Mouse (Mus musculus): ENCODE data around the gene Psme1.
A peak's percentile ranks its signal among the peaks of the same experiment; 100 is the strongest.

Gene Psme1

DNA sequence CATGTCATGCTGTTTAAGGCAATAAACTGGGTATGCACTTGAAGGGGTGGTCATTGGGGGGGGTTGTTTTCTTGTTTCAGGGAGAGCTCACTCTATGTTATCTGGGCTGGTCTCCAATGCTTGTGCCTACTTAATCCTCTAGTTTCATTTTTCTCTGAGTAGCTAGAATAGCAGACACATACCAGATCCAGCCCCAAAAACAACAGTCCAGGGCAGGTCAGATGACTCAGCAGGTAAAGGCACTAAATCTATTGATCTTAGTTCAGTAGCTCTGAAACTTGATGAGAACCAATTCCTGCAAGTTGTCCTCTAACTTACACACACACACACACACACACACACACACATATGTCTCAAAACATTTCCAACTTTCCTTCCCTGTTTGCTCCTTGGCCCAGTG lies 6.2 kb upstream of the Psme1 start:
- DNase-seq (ENCODE audit: low read depth, low spot score) = no peak

DNA sequence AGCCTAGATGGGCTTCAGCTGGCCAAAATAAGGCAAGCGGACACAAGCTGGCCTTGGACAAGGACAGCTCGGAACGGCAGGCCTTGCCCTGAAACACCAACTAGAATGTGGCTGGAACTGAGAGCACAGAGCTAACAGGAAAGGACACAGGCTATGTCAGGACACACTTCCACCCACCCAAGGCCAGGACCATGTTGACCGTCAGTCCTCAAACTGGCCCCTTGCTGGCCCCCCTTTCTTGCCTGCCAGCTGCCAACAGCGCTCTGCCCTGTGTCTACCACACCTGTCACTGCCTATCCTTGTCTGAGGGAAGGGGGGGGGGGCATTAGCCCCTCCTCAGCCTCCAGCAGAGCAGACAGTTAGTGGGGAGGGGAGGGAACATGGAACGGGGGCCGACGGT lies 2.6 kb upstream of the Psme1 start, which contains the start of gene Fitm1:
TSS of gene Fitm1 (plus strand) at position 316 of the 400 bp plus-strand sequence.
- DNase-seq (ENCODE audit: low read depth, low spot score) = no peak

DNA sequence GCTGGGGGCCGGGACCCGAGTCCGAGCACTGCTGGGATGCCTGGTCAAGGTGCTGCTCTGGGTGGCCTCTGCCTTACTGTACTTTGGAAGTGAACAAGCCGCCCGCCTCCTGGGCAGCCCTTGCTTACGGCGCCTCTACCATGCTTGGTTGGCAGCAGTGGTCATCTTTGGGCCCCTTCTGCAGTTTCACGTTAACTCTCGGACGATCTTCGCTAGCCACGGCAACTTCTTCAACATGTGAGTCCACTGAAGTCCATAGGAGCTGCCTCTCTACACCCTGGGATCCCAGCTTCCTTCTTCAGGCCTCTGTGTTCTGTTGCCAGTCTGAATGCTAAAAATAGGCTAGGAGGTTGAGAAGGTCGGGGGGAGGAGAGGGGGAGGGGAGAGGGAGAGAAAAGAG lies 2.2 kb upstream of the Psme1 start:
- no peak for DNase-seq (ENCODE audit: low read depth, low spot score)

DNA sequence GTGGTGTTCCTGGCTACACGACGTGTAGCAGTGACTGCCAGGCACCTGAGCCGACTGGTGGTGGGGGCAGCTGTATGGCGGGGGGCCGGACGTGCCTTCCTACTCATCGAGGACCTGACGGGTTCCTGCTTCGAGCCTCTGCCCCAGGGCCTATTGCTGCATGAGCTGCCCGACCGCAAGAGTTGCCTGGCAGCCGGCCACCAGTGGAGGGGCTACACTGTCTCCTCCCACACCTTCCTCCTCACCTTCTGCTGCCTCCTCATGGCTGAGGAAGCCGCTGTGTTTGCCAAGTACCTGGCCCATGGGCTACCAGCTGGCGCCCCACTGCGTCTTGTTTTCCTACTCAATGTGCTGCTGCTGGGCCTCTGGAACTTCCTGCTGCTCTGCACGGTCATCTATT lies 1.5 kb upstream of the Psme1 start:
- DNase-seq (ENCODE audit: low read depth, low spot score) = peak; percentile 48

DNA sequence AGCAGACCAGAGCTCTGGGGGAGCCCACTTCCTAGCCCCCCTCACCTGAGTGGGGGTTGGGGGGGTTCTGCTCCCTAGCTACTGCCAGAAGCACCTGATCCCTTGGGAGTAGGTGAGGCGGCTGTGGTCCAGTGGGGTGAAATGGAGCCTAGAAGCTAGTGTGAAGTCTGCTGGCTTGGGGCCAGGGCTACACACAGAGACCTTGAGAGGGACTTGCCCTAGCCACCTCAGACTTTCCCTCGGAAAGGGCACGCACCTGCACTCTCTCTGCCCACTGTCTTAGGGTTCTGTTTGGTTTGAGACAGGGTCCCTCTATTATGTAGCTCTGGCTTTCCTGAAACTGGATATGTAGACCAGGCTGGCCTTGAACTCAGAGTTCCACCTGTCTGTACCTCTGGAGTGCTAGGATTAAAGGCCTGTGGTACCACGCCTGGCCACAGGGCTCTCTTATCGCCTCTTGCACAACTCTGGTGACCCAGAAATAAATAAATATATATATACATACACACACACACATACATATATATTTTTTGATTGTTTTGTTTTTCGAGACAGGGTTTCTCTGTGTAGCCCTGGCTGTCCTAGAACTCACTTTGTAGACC lies 846 bp downstream of the Psme1 start:
- DNase-seq (ENCODE audit: low read depth, low spot score) = no peak

DNA sequence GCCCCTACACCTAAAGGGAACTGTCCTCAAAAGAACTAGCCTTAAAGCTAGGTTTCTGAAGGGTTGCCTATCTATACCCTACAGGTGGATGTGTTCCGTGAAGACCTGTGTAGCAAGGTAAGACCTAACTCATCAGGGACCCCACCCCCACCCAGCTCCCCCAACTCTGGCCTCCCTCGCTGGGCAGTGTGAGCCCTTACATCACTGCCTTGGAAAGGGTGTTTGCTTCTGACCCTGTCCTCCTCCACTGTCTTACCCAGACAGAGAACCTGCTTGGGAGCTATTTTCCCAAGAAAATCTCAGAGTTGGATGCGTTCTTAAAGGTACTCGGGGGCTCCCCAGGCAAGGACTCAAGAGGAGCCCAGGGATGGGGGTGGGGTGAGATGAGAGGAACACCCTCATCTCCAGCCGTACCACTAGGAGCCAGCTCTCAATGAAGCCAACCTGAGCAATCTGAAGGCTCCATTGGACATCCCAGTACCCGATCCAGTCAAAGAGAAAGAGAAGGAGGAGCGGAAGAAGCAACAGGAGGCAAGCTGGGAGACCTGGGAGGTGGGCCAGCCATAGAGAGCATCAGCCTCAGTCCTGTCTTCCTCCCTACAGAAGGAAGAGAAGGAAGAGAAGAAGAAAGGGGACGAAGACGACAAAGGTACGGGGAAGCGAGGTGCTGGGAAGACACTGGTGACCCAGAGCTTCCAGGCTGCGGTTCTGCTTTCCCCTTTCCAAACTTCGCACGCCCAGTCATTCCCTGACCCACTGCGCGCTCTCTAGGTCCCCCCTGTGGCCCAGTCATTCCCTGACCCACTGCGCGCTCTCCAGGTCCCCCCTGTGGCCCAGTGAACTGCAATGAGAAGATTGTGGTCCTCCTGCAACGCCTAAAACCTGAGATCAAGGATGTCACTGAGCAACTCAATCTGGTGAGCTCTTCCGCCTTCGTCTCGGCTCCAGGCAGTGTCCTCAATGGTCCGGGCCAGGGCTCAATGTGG lies 1.9 kb downstream of the Psme1 start:
- DNase-seq (ENCODE audit: low read depth, low spot score) = no peak

DNA sequence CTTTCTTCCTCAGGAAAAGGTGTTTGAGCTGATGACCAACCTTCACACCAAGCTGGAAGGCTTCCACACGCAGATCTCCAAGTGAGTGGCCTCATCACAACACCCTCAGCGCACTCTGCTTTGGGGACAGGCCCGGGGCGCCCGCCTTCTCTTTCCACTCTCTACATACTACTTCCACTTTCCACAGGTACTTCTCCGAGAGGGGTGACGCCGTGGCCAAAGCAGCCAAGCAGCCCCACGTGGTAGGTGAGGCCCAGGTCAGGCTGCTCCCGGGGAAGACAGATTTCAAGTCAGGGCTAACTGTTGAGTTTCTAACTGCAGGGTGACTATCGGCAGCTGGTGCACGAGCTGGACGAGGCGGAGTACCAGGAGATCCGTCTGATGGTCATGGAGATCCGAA lies 2.8 kb downstream of the Psme1 start:
- no peak for DNase-seq (ENCODE audit: low read depth, low spot score)

DNA sequence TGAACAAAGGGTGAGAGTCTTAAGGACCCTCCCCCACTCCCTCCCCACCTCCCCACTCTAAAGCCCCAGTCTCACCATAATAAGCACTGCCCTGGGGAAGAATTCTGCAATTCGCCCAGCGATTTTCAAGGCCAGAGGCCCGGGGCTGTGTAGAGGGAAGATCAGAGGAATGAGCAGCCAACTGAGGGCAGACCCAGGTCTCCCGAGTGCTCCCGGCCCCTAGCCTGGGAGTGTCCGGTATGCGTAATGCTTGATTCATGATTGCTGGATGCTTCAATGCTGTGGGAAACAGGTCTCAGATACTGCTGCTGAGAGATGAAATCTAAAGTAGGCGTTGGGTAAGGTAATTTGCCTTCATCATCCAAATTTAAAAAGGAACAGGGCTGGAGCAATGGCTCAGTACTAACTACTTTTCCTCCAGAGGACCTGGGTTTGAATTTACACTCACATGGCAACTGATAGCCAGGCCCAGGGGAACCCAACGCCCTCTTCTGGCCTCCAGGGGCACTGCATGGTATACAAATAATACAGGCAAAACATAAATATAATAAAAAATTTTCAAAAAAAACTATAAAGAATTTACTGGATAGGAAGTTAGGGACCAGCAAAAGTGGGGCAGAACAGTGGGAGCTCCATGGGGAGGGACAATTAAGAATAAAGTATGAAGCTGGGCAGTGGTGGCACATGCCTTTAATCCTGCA lies 4.2 kb downstream of the Psme1 start:
- DNase-seq (ENCODE audit: low read depth, low spot score) = no peak

DNA sequence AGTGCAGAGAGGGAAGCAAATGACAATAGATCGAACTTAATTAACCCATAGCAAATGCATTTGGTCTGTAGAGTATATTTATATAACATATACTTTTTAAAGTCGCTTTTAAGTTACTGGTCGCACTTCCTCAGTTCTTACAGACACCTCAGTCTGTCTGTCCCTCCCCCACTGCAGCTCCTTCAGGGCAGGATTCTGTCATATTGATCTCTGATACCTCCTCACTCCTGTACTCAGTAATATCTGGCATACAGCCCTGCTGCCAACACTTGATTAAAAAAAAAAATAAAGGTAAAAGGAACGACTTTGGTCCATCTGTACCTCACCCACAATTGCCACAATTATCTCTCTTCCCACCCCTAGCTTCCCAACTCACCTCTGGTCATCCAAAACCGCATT lies 6.4 kb downstream of the Psme1 start:
- DNase-seq (ENCODE audit: low read depth, low spot score) = no peak

DNA sequence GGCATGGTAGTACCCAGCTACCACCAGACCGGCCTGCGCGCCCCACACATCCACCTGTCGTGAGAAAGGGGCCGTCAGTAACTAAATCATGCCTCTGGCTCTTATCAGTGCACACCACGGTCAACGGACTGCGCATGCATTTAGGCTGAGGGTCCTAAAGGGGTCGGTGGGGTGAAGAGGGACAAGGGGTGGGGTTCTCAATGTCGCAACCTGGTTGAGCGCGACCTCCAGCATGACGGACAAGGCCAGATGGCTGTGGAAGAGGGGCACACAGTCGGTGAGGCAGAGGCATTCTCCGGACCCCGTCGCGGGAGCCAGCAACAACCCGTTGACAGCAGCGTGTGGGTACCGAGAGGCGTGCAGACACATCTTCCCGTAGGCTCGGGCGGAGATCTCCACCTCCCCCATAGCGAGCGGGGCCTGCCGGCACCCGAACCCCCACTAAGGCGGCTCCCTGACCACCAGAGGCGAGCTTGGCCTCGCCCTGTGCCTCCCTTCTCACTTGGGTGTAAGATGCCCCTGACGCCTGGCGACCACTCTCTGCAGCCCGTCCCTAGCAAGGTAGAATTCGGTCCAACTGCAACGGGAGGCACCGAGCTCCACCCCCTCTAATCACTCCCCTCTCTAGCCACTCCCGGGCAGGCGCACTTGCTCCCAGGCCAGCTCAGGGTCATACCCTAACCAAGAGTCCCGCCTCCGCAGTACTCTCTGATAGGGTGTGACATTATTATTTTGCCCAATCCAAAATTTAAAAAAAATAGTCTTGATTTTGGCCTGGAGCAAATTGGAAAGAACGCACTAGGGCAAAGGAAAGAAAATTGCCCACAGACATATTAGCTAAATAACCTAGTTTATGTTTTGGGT lies 7.0 kb downstream of the Psme1 start, which contains the start of gene Emc9:
TSS of gene Emc9 (minus strand) at position 601 of the 864 bp plus-strand sequence.
- DNase-seq (ENCODE audit: low read depth, low spot score) = peak; percentile 93

DNA sequence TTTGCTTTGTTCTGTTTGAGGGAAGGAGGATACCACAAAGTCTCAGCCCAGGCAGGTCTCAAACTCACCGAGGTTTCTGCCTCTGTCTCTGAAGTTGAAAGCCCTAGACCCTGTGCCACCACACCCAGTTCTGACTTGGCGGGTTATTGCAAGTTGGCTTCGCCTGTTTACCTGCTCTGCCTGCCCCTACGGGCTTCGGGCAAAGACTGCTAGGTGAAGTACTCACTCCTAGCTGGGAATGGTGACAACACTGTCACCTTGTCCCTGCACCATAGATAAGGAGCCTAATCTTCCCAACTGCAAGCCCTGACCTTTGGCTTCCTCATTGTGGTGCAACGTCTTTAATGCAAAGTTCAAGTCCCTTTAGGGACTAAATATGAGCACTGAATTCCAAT lies 7.6 kb downstream of the Psme1 start:
- DNase-seq (ENCODE audit: low read depth, low spot score) = no peak

DNA sequence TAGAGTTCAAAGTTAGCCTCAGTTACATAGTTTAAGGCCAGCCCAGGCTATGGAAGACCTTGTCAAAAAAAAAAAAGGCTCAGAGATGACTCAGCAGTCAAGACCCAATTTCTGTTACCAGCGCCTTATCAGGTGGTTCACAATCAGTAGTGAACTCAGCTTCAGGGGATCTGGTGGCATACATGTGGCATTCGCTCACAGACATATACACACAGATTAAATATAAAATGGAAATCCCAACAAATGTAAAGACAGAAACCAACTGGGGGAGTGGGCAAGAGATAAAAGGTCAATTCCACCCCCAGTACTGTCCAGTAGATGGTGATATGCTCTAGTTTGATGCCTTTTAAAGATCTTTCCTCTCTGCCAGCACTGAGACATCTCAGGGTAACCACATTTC lies 8.2 kb downstream of the Psme1 start:
- no peak for DNase-seq (ENCODE audit: low read depth, low spot score)

DNA sequence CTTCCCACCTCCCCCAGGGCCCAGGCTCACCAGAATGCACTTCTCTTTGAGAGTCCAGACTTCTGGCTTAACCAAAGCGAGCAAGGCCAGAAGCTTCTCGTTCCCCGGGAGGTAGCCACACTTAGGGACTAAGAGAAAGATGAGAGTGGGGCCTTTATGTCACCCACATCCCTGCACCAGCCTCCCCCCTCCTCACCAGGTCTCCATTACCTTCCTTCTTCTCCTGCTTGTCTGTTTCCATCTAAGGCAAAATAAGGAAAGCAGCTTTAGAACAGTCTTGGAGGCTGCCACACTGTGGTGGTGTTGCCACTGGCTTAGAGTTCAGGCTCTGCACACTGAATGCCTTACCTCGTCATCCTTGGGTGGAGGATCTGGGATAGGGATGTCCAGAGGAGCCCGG lies 11.3 kb downstream of the Psme1 start:
- DNase-seq (ENCODE audit: low read depth, low spot score) = no peak

DNA sequence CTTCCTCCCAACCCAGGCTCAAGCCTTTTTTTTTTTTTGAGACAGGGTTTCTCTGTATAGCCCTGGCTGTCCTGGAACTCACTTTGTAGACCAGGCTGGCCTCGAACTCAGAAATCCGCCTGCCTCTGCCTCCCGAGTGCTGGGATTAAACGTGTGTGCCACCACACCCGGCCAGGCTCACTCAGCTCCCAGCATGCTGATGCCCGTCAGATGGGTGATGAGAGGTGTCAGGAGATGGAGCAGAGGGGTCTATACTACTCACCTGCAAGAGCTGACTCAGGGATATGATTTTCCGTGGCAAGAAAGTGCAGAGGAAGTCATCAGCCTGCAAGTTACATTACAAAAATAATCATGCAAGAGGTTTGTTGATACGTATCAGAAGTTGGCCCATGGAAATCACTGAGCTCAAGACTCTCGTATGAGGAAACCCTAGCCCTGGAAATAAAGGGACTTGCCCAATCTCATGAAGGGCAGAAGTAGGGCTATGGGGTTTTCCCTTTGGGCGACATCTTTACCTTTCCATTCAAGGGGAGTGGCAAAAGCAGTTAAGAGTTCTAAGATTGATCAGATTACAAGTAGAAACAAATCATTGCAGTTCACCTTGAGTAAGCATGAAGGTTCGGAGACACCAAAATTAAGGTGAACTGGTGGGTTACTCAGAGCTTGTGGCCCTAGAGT lies 12.0 kb downstream of the Psme1 start:
- DNase-seq (ENCODE audit: low read depth, low spot score) = no peak

DNA sequence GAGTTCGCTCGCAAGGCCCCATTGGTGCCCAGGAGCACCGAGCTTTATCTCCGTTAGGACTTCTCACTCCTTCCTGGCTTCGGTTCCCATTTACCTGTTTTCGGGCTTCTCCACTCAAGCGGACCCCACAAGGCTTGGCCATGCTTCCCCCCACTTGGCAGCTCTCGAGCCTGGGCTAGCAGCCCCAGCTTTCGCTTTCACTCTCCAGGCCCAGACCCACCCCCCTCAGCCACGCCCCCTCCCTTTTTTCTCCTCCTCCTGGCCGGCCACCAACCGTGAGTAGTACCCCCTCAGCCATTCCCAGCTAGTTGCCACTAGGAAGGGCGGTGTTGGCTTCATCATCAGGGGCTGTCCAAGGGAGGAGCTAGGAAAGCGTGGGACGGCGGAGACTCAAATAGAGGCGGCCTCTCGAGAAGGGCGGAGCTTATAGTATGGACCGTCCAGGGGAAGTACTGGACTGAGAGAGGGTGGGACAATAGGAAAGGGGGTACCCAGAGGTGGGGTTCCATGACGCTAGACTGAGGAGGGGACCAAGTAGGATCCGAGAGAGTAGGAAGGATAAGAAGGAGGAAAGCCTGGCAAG lies 12.9 kb downstream of the Psme1 start, which contains the start of gene Psme2:
TSS of gene Psme2 (minus strand) at position 366 of the 583 bp plus-strand sequence.
- DNase-seq (ENCODE audit: low read depth, low spot score) = peak; percentile 98

DNA sequence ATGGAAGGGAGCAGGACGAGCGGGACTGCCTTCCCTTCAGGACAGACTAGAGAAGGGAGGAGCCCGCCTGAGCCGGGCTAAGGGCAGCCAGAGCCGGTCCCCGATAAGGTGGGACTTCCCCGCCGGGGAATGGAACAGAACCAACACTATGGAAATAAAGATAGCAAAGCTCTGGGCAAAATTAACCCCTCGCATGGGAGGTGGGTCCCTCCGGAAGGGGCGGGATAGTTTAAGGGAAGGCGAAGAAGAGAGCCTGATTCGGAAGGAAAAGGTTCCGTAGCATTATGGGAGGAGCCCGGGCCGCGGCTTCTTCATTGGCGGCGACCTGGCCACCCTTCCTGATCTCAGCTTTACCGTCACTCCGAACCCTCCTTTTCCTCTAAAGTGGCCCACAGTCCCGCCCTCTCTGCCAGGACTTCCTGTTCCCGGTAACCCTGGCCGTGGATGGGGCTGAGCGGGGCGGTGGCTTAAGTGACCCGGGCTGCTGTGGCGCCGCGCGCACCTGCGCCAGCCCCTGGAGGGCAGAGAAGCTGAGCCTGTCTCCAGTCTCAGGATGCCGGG lies 13.5 kb downstream of the Psme1 start, which contains the start of gene Rnf31:
TSS of gene Rnf31 (plus strand) at position 378 of the 561 bp plus-strand sequence.
- DNase-seq (ENCODE audit: low read depth, low spot score) = peak; percentile 98

DNA sequence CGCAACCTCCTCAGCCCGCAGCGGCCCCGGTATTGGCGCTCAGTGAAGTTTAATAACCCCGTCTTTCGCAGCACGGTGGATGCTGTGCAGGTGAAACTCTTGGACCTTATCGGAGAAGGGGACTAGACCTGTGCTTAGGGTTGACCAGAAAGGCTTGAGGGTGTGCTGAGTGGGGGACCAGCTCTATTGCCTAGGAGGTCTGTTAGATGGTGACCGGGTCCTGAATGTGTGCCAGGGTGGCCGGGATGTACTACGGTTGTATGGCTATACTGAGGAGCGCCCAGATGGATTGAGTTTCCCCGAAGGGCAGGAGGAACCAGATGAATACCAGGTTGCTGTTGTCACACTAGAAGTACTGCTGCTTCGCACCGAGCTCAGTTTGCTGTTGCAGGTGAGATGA lies 14.3 kb downstream of the Psme1 start:
- DNase-seq (ENCODE audit: low read depth, low spot score) = no peak

DNA sequence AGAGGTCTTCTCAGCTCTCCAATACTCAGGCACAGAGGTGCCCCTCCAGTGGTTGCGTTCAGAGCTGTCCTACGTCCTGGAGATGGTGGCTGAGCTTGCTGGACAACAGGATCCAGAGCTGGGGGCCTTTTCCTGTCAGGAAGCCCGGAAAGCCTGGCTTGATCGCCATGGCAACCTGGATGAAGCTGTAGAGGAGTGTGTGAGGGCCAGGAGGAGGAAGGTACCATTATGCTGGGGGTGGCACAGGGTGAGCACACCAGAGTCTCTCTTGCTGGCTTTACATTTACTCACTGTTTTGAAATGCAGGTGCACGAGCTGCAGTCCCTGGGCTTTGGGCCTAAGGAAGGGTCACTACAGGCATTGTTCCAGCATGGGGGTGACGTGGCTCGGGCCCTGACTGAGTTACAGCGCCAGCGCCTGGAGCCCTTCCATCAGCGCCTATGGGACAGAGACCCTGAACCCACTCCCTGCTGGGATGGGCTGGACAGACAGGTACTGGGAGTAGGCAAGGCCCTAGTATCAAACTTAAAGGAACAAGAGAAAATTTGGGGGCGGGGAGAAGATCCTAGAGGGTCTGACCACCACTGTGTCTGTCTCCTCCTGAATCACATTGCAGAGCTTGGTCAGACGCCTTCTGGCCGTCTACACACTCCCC lies 18.2 kb downstream of the Psme1 start:
- DNase-seq (ENCODE audit: low read depth, low spot score) = peak; percentile 40
